Mouse (Mus musculus) heart, adult 2 months (tissue): ENCODE results near the gene Ctdspl. TPM values are rescaled to one million over a fixed set of nuclear protein-coding genes. Genes with fewer than 3 reads are reported as not detected.

Experiments
- DNase-seq, 2 experiments: peaks; one replicate each; pipeline ENCODE4 v3.0.0; 2021
- H3K27ac ChIP-seq: fragments of 200-600 bp; 2 replicates; pipeline ENCODE4 v1.8.1; 2022
- H3K27me3 ChIP-seq: fragments of 200-500 bp; 2 replicates; pipeline ENCODE4 v1.6.1; 2012; ENCODE audit warnings: mild to moderate bottlenecking, low read length, inconsistent platforms, mixed read lengths; ENCODE audit not compliant: control insufficient read depth, insufficient read depth
- H3K36me3 ChIP-seq: fragments of 200-500 bp; 2 replicates; pipeline ENCODE4 v1.6.1; 2012; ENCODE audit warnings: low read length, inconsistent platforms; ENCODE audit not compliant: control insufficient read depth, insufficient read depth
- H3K4me1 ChIP-seq: fragments of 200-500 bp; 2 replicates; pipeline ENCODE4 v1.6.1; 2011; ENCODE audit warnings: low read length; ENCODE audit not compliant: control insufficient read depth, insufficient read depth
- H3K4me3 ChIP-seq: fragments of 200-600 bp; 2 replicates; pipeline ENCODE4 v1.8.1; 2022
- H3K79me2 ChIP-seq: fragments of 200-500 bp; replicated peaks from 2 replicates; pipeline ENCODE4 v1.6.1; 2012; ENCODE audit warnings: mild to moderate bottlenecking, inconsistent platforms, low read length, moderate library complexity, mixed read lengths; ENCODE audit not compliant: control insufficient read depth, insufficient read depth
- H3K9ac ChIP-seq: fragments of 200-500 bp; 2 replicates; pipeline ENCODE4 v1.6.1; 2012; ENCODE audit warnings: low read depth, mild to moderate bottlenecking, control low read depth, inconsistent platforms, low read length, mixed read lengths
- CTCF ChIP-seq: fragments of 200-600 bp; IDR thresholded peaks from 2 replicates; pipeline ENCODE4 v1.8.1; 2022; ENCODE audit warnings: antibody characterized with exemption, mild to moderate bottlenecking, moderate library complexity
- EP300 ChIP-seq: fragments of 200-500 bp; IDR thresholded peaks from 2 replicates; pipeline ENCODE4 v1.6.1; 2011; ENCODE audit warnings: low read depth, low read length, control low read depth; ENCODE audit not compliant: insufficient read depth
- POLR2A ChIP-seq: fragments of 200-500 bp; IDR thresholded peaks from 2 replicates; pipeline ENCODE4 v1.6.1; 2011; ENCODE audit warnings: mild to moderate bottlenecking, low read depth, low read length, control low read depth; ENCODE audit not compliant: insufficient read depth
- WGBS: fragments of 180-500 bp; shearing (Covaris S2); methylation state at CpG from one replicate; pipeline ENCODE4 v1.1.7; 2018; 5-methylcytosine and 5-hydroxymethylcytosine counted together
- intact Hi-C: fragments of 180-260 bp; cut with DNase I; formaldehyde crosslinking; loops from one replicate; pipeline ENCODE4 v1.15.1; 2025
- polyA plus RNA-seq: library from polyadenylated mRNA; depleted of rRNA; stranded (reverse); fragments of >200 nt; gene quantifications from 2 replicates; pipeline ENCODE4 v1.2.3, GENCODE M21; 2012
- total RNA-seq, 2 experiments: library from RNA; stranded (reverse); gene quantifications; 2 replicates each; pipeline ENCODE4 v1.2.3; 2021

Gene Ctdspl
- total and polyA plus RNA-seq, 3 experiments = 8.5 to 9.7 (median 9.0) TPM

GRCm38 (mm10) chr9:118883150-118883549 is 43.1 kb upstream of the Ctdspl start:
- no peaks in the 10 kb centered on the region for H3K27me3 ChIP-seq
- no peaks in the 10 kb centered on the region for H3K79me2 ChIP-seq
- H3K9ac ChIP-seq = no peak overlapping the region
- no peaks in the 10 kb centered on the region for H3K36me3 ChIP-seq
- WGBS = 93% methylated on average over 7 of the region's 7 CpGs
- no peak overlapping the region for H3K27ac ChIP-seq
- H3K4me1 ChIP-seq = peaks cover 4% of the 10 kb centered on the region
- intact Hi-C loops = no loop called here
- no peak for DNase-seq
- no peak overlapping the region for H3K4me3 ChIP-seq
- TF ChIP-seq POLR2A (no peak), EP300 (no peak), CTCF (no peak)

- H3K27ac ChIP-seq = no peak overlapping the region
- peaks cover 4% of the 10 kb centered on the region for H3K4me1 ChIP-seq
- WGBS = 66% methylated on average over 6 of the region's 6 CpGs
- no peaks in the 10 kb centered on the region for H3K36me3 ChIP-seq
- H3K27me3 ChIP-seq = no peaks in the 10 kb centered on the region
- no peak for TF ChIP-seq POLR2A
- no peak overlapping the region for H3K9ac ChIP-seq
- intact Hi-C loops = no loop called here
- peak in 1 of 2 experiments; percentile 43 for DNase-seq
- H3K4me3 ChIP-seq = no peak overlapping the region
- H3K79me2 ChIP-seq = no peaks in the 10 kb centered on the region
These were observed 40.5 kb upstream of the Ctdspl start for GRCm38 (mm10) chr9:118885785-118886184.

- Histone ChIP-seq H3K4me3 (no peak overlapping the region), H3K27me3 (no peaks in the 10 kb centered on the region), H3K79me2 (no peaks in the 10 kb centered on the region), H3K36me3 (no peaks in the 10 kb centered on the region), H3K4me1 (peaks cover 3% of the 10 kb centered on the region), H3K9ac (no peak overlapping the region), H3K27ac (no peak overlapping the region; the same call in none of the 2 replicates)
- DNase-seq = peak; percentile 41
- 60% methylated on average over 7 of the region's 7 CpGs for WGBS
- TF ChIP-seq POLR2A (no peak), EP300 (no peak), CTCF (no peak)
- intact Hi-C loops = no loop called here
These were observed 39.1 kb upstream of the Ctdspl start for GRCm38 (mm10) chr9:118887201-118887600.

- no peak overlapping the region for H3K4me3 ChIP-seq
- H3K4me1 ChIP-seq = peaks cover 3% of the 10 kb centered on the region
- no peak overlapping the region; the same call in 1 of the 2 replicates for H3K27ac ChIP-seq
- intact Hi-C loops = no loop called here
- TF ChIP-seq POLR2A (no peak), CTCF (peak; percentile 45), EP300 (no peak)
- no peaks in the 10 kb centered on the region for H3K79me2 ChIP-seq
- H3K9ac ChIP-seq = no peak overlapping the region
- H3K36me3 ChIP-seq = no peaks in the 10 kb centered on the region
- H3K27me3 ChIP-seq = no peaks in the 10 kb centered on the region
- WGBS = 93% methylated on average over 8 of the region's 8 CpGs
- no peak for DNase-seq
These were observed 38.5 kb upstream of the Ctdspl start for GRCm38 (mm10) chr9:118887734-118888133.

- no peaks in the 10 kb centered on the region for H3K79me2 ChIP-seq
- peaks cover 3% of the 10 kb centered on the region for H3K4me1 ChIP-seq
- 82% methylated on average over 4 of the region's 4 CpGs for WGBS
- no peak overlapping the region for H3K27ac ChIP-seq
- intact Hi-C loops = no loop called here
- no peak overlapping the region for H3K4me3 ChIP-seq
- no peaks in the 10 kb centered on the region for H3K27me3 ChIP-seq
- no peaks in the 10 kb centered on the region for H3K36me3 ChIP-seq
- H3K9ac ChIP-seq = no peak overlapping the region
- DNase-seq = no peak
- TF ChIP-seq CTCF = no peak
- TF ChIP-seq EP300 = no peak
- TF ChIP-seq POLR2A = no peak
These were observed 36.1 kb upstream of the Ctdspl start for GRCm38 (mm10) chr9:118890149-118890548.

GRCm38 (mm10) chr9:118890645-118891044 is 35.6 kb upstream of the Ctdspl start:
- 50% methylated on average over 2 of the region's 2 CpGs for WGBS
- no peak for DNase-seq
- H3K36me3 ChIP-seq = no peaks in the 10 kb centered on the region
- no peaks in the 10 kb centered on the region for H3K27me3 ChIP-seq
- H3K4me1 ChIP-seq = peaks cover 3% of the 10 kb centered on the region
- intact Hi-C loops = no loop called here
- TF ChIP-seq POLR2A (no peak), CTCF (no peak), EP300 (no peak)
- no peak overlapping the region for H3K27ac ChIP-seq
- no peak overlapping the region for H3K9ac ChIP-seq
- no peak overlapping the region for H3K4me3 ChIP-seq
- H3K79me2 ChIP-seq = no peaks in the 10 kb centered on the region

- peak in 1 of 2 experiments; percentile 12 for DNase-seq
- Histone ChIP-seq H3K36me3 (no peaks in the 10 kb centered on the region), H3K27me3 (no peaks in the 10 kb centered on the region), H3K27ac (no peak overlapping the region), H3K9ac (no peak overlapping the region), H3K4me1 (peaks cover 3% of the 10 kb centered on the region), H3K79me2 (no peaks in the 10 kb centered on the region), H3K4me3 (no peak overlapping the region)
- 58% methylated on average over 6 of the region's 6 CpGs for WGBS
- intact Hi-C loops = no loop called here
- TF ChIP-seq EP300 = no peak
- no peak for TF ChIP-seq POLR2A
- no peak for TF ChIP-seq CTCF
These were observed 35.2 kb upstream of the Ctdspl start for GRCm38 (mm10) chr9:118891068-118891467.
